Mouse (Mus musculus) midbrain, embryonic 14.5 days (tissue): ENCODE measurements at regions not wholly inside any gene's neighbourhood (a gene's known extent, or its start where the extent isn't known, plus 50 kb on each side); places are given as distances from the start of the nearest gene placed in this dataset.

Experiments used
- ATAC-seq: fragments of 200-750 bp; cut with Nextera tagmentation; 2 replicates; pipeline ENCODE4 v1.8.0; 2017; ENCODE audit warnings: moderate number of reproducible peaks, moderate library complexity; ENCODE audit not compliant: low FRiP score, low TSS enrichment
- DNase-seq: peaks from one replicate; pipeline ENCODE4 v3.0.0-alpha.2; 2015
- H3K27ac ChIP-seq: fragments of 300-500 bp; sonication (generic); replicated peaks from 2 replicates; pipeline ENCODE4 v1.5.1; 2014; ENCODE audit warnings: mild to moderate bottlenecking, low read depth, low read length, moderate library complexity
- H3K27me3 ChIP-seq: fragments of 300-500 bp; sonication (generic); 2 replicates; pipeline ENCODE4 v1.6.1; 2014; ENCODE audit warnings: low read length, control low read depth, mixed read lengths; ENCODE audit not compliant: control insufficient read depth, insufficient read depth
- H3K36me3 ChIP-seq: fragments of 300-500 bp; sonication (generic); 2 replicates; pipeline ENCODE4 v1.6.1; 2014; ENCODE audit warnings: low read length, control low read depth; ENCODE audit not compliant: control insufficient read depth, insufficient read depth
- H3K4me1 ChIP-seq: fragments of 300-500 bp; sonication (generic); 2 replicates; pipeline ENCODE4 v1.6.1; 2014; ENCODE audit warnings: mild to moderate bottlenecking, antibody characterized with exemption, low read length, control low read depth; ENCODE audit not compliant: control insufficient read depth, insufficient read depth
- H3K4me2 ChIP-seq: fragments of 300-500 bp; sonication (generic); 2 replicates; pipeline ENCODE4 v1.6.1; 2014; ENCODE audit warnings: mild to moderate bottlenecking, low read length, moderate library complexity
- H3K4me3 ChIP-seq: fragments of 300-500 bp; sonication (generic); replicated peaks from 2 replicates; pipeline ENCODE4 v1.5.1; 2014; ENCODE audit warnings: low read depth, low read length
- H3K9ac ChIP-seq: fragments of 300-500 bp; sonication (generic); replicated peaks from 2 replicates; pipeline ENCODE4 v1.6.1; 2014; ENCODE audit warnings: mild to moderate bottlenecking, low read length, moderate library complexity
- H3K9me3 ChIP-seq: fragments of 300-500 bp; sonication (generic); 2 replicates; pipeline ENCODE4 v1.6.1; 2016; ENCODE audit warnings: low read length, control low read depth, mixed read lengths; ENCODE audit not compliant: control insufficient read depth
- WGBS: fragments of 180-500 bp; shearing (Covaris S2); extraction: QIAGEN DNeasy Blood & Tissue Kit; methylation state at CpG from one replicate; pipeline ENCODE4 v1.1.7; 2014; 5-methylcytosine and 5-hydroxymethylcytosine counted together

DNA sequence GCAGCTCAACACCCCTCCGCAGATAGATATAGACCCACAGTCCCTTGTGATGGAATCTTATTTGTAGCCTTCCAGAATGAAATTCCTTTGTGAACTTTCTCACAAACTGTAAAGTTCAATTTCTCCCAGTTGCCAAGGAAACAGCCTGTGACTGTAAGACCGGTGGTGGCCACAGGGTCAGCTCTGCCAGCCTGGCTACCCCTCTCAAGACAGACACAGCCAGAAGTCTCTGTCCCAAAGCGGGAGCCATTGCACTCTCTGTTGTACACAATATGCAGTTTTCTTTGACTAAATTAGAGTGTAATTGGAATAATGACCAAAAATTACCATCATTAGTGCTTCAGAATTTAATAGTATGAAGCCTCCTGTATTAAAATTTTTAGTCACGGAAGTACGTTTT, 568.8 kb downstream of the 1190002N15Rik start:
- Histone ChIP-seq H3K27ac (no peak overlapping the region), H3K36me3 (no peaks in the 10 kb centered on the region), H3K4me3 (no peak overlapping the region), H3K4me1 (no peaks in the 10 kb centered on the region), H3K9me3 (no peaks in the 10 kb centered on the region), H3K4me2 (no peak overlapping the region), H3K9ac (no peak overlapping the region), H3K27me3 (no peaks in the 10 kb centered on the region)
- 77% methylated on average over 5 of the region's 5 CpGs for WGBS
- DNase-seq: peak; percentile 30
- ATAC-seq: no peak

DNA sequence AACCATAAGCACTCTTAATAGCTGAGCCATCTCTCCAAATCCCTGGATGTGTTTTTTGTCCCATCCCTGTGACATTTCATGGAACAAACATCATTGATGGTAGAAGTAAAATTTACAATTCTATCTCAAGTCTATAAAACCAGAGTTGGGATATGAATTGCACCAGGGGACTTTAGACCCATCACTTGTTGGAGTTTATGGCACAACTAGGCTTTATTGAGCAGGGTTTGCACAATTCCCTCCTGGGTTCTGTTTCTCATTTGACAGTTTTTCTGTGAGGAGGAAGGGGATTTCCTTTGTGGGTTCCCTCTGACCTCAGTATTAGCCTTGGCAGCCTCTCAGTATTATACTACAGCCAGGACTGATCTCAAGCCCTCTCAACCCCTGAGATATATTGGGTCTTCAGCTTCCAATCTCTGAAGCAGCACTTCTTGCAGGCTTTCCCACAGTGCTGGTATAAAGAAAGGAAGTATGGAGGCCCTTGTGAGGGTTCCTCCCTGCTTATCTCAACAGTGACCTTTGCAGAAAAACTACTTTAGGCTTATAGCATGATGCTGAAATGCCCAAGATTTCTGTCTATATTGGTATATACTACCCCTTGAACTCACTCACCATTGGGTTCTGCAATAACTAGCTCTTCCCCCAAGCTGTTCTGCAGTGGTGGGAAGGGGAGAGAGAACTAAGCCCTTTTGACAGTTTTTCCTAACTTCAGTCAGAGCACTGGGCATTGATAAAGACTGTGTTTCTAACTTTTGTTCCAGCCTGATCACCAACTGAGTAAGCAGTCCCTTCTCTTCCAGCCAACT, 582.4 kb downstream of the 1190002N15Rik start:
- DNase-seq (no peak), ATAC-seq (no peak)
- no peaks in the 10 kb centered on the region for H3K9me3 ChIP-seq
- no peak overlapping the region for H3K4me2 ChIP-seq
- no peak overlapping the region for H3K9ac ChIP-seq
- no peak overlapping the region for H3K4me3 ChIP-seq
- H3K4me1 ChIP-seq: no peaks in the 10 kb centered on the region
- H3K27me3 ChIP-seq: no peaks in the 10 kb centered on the region
- H3K36me3 ChIP-seq: no peaks in the 10 kb centered on the region
- H3K27ac ChIP-seq: no peak overlapping the region

DNA sequence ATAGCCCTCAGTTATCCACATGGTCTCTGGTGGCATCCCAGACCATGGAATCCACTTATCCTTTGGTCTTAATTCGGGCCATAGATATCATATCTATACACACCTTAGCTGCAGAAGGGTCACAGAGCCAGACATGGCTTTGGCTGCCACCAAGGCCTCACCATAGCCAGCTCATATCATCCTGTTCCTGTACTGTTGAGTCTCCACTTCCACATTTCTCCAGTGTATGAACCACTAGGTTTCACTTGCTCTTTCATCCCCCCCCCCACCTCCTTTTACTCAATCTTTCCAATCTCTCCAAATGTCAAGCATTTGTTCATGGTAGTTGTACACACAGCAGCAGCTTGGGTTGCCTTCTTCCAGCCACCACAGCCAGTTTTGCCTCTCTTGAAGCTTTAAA, 589.2 kb downstream of the 1190002N15Rik start:
- no peak for DNase-seq
- Histone ChIP-seq H3K4me3 (no peak overlapping the region), H3K4me2 (no peak overlapping the region), H3K27ac (no peak overlapping the region), H3K36me3 (no peaks in the 10 kb centered on the region), H3K27me3 (no peaks in the 10 kb centered on the region), H3K9ac (no peak overlapping the region), H3K9me3 (no peaks in the 10 kb centered on the region), H3K4me1 (no peaks in the 10 kb centered on the region)
- no peak for ATAC-seq
- WGBS: 72% methylated on average over 1 of the region's 1 CpGs

DNA sequence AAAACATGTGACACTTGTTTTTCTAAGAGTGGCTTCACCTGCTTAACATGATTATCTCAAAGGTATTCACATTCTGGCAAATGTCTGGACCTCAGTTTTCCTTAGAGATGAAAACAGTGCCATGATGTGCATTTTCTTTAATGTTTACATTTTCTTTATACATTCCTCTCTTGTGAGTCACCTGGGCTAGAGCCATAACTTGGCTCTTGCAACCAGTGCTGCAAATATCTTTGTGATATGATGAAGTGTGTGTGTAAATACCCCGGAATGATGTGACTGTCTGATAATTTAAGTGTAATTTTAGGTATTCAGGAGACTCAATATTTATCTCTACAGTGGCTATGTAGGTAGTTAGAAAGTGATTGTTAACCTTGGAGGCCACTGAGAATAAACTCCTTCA, 590.8 kb downstream of the 1190002N15Rik start:
- Histone ChIP-seq H3K27me3 (no peaks in the 10 kb centered on the region), H3K4me3 (no peak overlapping the region), H3K27ac (no peak overlapping the region), H3K4me2 (no peak overlapping the region), H3K36me3 (no peaks in the 10 kb centered on the region), H3K9me3 (no peaks in the 10 kb centered on the region), H3K4me1 (no peaks in the 10 kb centered on the region), H3K9ac (no peak overlapping the region)
- no peak for DNase-seq
- ATAC-seq: no peak
- WGBS: 94% methylated on average over 1 of the region's 1 CpGs

GRCm38 (mm10) chr9:93940193-93940592, 597.7 kb downstream of the 1190002N15Rik start:
- Histone ChIP-seq H3K9me3 (no peaks in the 10 kb centered on the region), H3K9ac (no peak overlapping the region), H3K27me3 (no peaks in the 10 kb centered on the region), H3K36me3 (no peaks in the 10 kb centered on the region), H3K4me3 (no peak overlapping the region), H3K27ac (no peak overlapping the region), H3K4me1 (no peaks in the 10 kb centered on the region), H3K4me2 (no peak overlapping the region)
- 78% methylated on average over 3 of the region's 3 CpGs for WGBS
- DNase-seq (no peak), ATAC-seq (no peak)

GRCm38 (mm10) chr9:93930684-93931083, 607.2 kb downstream of the 1190002N15Rik start:
- no peak overlapping the region for H3K4me2 ChIP-seq
- no peak overlapping the region for H3K9ac ChIP-seq
- H3K9me3 ChIP-seq: no peaks in the 10 kb centered on the region
- H3K4me3 ChIP-seq: no peak overlapping the region
- H3K4me1 ChIP-seq: no peaks in the 10 kb centered on the region
- H3K36me3 ChIP-seq: no peaks in the 10 kb centered on the region
- no peaks in the 10 kb centered on the region for H3K27me3 ChIP-seq
- no peak for ATAC-seq
- DNase-seq: no peak
- 92% methylated on average over 2 of the region's 2 CpGs for WGBS
- H3K27ac ChIP-seq: no peak overlapping the region

- Histone ChIP-seq H3K4me2 (no peak overlapping the region), H3K4me3 (no peak overlapping the region), H3K9ac (no peak overlapping the region), H3K27me3 (no peaks in the 10 kb centered on the region), H3K36me3 (no peaks in the 10 kb centered on the region), H3K9me3 (no peaks in the 10 kb centered on the region), H3K4me1 (no peaks in the 10 kb centered on the region), H3K27ac (no peak overlapping the region)
- no peak for ATAC-seq
- no peak for DNase-seq
- WGBS: 72% methylated on average over 1 of the region's 1 CpGs
These were observed 648.6 kb downstream of the 1190002N15Rik start for GRCm38 (mm10) chr9:93889256-93889655.

GRCm38 (mm10) chr9:93880112-93880511, 657.8 kb downstream of the 1190002N15Rik start:
- DNase-seq (no peak), ATAC-seq (no peak)
- H3K4me3 ChIP-seq: no peak overlapping the region
- H3K4me1 ChIP-seq: no peaks in the 10 kb centered on the region
- H3K36me3 ChIP-seq: no peaks in the 10 kb centered on the region
- H3K27ac ChIP-seq: no peak overlapping the region
- no peak overlapping the region for H3K9ac ChIP-seq
- no peak overlapping the region for H3K4me2 ChIP-seq
- H3K9me3 ChIP-seq: no peaks in the 10 kb centered on the region
- WGBS: 57% methylated on average over 2 of the region's 2 CpGs
- H3K27me3 ChIP-seq: no peaks in the 10 kb centered on the region

- H3K4me2 ChIP-seq: no peak overlapping the region
- no peak for DNase-seq
- no peak overlapping the region for H3K4me3 ChIP-seq
- H3K27ac ChIP-seq: no peak overlapping the region
- no peak overlapping the region for H3K9ac ChIP-seq
- no peaks in the 10 kb centered on the region for H3K36me3 ChIP-seq
- no peaks in the 10 kb centered on the region for H3K9me3 ChIP-seq
- H3K27me3 ChIP-seq: no peaks in the 10 kb centered on the region
- H3K4me1 ChIP-seq: no peaks in the 10 kb centered on the region
- 58% methylated on average over 2 of the region's 2 CpGs for WGBS
- no peak for ATAC-seq
These were observed 658.3 kb downstream of the 1190002N15Rik start for GRCm38 (mm10) chr9:93879572-93879971.
